Mouse (Mus musculus) activated CD4-positive, CD25-positive, alpha-beta regulatory T cell, adult 9 weeks (primary cell): Measurements from ENCODE around the gene Slc41a2. TPM values are rescaled to one million over a fixed set of nuclear protein-coding genes. Genes with fewer than 3 reads are reported as not detected.

Experiments used
- polyA plus RNA-seq: library from polyadenylated mRNA; unstranded; fragments of 100-300 nt; shearing (Covaris generic); gene quantifications from one replicate; pipeline ENCODE4 v1.2.1, GENCODE M21; 2017

Gene Slc41a2
- 0.50 TPM for polyA plus RNA-seq

DNA sequence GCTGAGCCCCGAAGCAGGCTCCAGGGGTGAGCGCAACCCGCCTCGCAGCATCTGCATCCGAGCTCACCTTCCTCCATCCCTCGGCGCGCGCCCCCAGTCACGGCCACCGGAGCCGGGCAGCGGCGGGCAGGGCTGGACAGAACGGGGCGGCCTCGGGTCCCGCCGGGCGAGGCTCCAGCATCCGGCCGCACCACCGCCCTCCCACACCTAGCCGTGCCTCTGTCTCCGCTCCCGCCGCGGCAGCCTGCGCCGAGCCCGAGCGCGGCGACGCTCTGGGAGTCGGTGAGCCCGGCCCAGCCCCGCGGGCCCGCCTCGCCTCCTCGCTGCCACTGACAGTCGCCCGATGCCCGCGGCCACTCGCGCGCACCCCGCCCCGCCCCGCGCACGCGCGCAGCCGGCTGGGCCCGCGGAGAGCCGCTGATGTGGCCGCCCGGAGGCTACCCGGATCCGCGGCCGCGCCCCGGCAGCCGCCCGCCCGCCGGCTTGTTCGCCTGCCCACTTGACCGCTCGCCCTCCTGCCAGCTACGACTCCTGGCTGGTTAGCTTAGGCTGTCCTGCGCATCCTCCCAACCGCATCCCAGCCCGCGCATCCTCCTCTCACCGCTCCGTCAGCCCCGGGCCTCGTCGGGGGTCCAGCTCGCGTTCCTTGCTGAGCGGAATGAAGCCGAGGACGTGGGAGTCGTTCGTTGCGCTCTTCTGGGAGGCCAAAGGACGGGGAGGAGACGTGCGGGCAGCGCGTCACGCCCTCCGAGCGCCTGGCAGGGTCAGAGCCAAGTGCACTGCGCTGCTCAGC, at the start of gene Slc41a2:
Gene Slc41a2 (minus strand): TSS at position 724 of the 793 bp plus-strand sequence.

DNA sequence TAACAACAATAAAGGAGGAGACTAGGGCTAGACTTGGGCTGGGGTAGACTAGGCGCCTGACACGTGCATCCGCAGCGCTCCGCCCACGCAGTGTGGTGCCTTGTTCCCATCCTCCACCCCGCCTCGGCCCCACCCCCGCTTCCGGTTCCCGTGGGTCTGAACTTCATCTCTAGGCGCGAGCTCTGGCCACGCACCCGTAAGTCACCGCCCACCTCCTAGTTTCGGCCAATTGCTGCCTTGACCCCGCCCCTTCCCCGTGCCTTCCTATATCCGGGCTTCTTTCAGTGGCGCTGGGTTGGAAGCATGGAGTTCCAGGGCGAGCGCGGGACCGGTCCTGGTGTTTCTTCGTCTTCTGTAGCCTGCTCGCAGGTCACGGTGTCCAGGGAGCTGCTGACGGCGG, 22.3 kb upstream of the Slc41a2 start, which contains the start of gene D10Wsu102e:
Gene D10Wsu102e (plus strand): TSS at position 266 of the 400 bp plus-strand sequence.

Other genes with a start within 250 kb of the Slc41a2 start
- gene D10Wsu102e, start 22.3 kb upstream of the Slc41a2 start, polyA plus RNA-seq: 1.1 TPM
- not detected for gene Aldh1l2, start 196.3 kb upstream of the Slc41a2 start, polyA plus RNA-seq
- gene Washc4, start 205.9 kb upstream of the Slc41a2 start, polyA plus RNA-seq: 48.0 TPM